Mouse (Mus musculus) testis, postnatal 14 days (tissue): Measurements from ENCODE around the gene Zfp619.
A peak's percentile ranks its signal among the peaks of the same experiment; 100 is the strongest.
"Not testable (repeated sequence)": the region's sequence is repeated elsewhere in the genome, so short reads cannot be mapped to it uniquely, and the experiment has no call there.

Experiments
- DNase-seq: peaks from one replicate; pipeline ENCODE4 v3.0.0; 2021; ENCODE audit warnings: low spot score

The Zfp619 gene

DNA sequence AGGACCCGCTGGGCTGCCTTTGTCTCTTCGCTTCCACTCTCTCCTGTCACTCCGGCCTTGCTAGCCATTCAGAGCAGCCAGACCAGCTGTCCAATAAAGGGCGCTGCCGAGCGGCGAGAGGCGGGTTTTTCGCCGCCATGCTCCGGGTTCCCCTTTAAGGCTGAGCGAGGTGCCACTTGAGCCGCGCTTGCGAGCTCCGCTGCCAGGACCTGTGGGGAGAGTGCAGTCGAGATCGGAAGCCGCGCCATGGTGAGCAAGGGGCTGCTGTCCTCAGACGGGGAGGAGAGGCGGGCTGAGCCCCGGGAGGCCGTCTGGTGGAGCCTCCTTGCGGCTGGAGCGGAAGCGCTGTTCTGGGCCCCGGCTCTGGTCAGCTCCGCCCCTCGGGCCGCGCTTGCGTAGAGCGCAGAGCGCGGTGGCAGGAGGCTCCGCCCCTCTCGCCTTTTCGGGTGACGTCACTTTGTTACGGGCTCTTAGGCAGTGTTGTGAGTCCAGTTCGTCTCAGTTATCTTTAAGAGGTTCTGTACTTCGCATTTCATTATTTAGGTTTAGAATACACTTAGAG lies at the start of gene Zfp619:
Zfp619 (plus strand) TSS at position 151 of the 562 bp plus-strand sequence.
- DNase-seq: peak; percentile 91

DNA sequence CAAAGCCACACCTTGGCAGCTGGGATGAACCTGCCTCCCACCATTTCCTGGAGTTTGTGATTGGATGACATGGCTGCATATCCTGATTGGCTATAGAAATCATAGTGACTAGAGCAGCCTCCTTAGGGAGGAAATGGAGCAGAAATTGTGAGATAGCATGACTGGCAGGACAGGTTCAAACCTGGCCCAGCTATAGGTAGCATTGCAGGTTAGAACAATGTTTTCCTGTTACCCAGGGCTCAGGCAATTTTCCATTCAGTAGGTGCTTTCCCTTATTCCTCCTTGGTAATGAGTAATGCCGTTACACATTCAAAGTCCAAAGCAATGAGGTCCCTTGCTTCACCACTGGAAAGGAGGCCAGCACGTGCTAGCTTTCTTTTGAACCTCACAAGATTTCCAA lies 38.6 kb upstream of the Zfp619 start:
- no peak for DNase-seq

- no peak for DNase-seq
Observed at GRCm38 (mm10) chr7:39484384-39484783, 33.2 kb upstream of the Zfp619 start.

GRCm38 (mm10) chr7:39487159-39487853 lies 30.3 kb upstream of the Zfp619 start:
- no peak for DNase-seq

- DNase-seq: no peak
Observed at GRCm38 (mm10) chr7:39487854-39488205, 29.7 kb upstream of the Zfp619 start.

- DNase-seq: no peak
Observed at GRCm38 (mm10) chr7:39494646-39495045, 22.9 kb upstream of the Zfp619 start.

- DNase-seq: no peak
Observed at GRCm38 (mm10) chr7:39504100-39504499, 13.5 kb upstream of the Zfp619 start.

DNA sequence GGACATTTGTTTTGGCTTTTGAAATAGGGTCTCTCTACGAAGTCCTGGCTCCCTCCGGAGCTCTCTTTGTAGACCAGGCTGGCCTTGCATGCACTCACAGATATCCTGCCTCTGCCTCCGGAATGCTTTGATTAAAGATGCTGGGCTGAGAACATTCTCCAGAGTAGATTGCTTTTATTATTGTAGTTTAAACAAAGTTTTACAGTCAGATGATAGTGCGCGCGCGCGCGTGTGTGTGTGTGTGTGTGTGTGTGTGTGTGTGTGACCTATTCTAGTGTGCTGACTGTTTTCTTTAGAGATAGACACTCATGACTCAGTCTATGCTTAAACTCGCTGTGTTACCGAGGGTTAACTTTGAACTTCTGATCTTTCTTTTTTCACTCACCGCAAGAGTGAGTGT lies 796 bp downstream of the Zfp619 start:
- no peak for DNase-seq

DNA sequence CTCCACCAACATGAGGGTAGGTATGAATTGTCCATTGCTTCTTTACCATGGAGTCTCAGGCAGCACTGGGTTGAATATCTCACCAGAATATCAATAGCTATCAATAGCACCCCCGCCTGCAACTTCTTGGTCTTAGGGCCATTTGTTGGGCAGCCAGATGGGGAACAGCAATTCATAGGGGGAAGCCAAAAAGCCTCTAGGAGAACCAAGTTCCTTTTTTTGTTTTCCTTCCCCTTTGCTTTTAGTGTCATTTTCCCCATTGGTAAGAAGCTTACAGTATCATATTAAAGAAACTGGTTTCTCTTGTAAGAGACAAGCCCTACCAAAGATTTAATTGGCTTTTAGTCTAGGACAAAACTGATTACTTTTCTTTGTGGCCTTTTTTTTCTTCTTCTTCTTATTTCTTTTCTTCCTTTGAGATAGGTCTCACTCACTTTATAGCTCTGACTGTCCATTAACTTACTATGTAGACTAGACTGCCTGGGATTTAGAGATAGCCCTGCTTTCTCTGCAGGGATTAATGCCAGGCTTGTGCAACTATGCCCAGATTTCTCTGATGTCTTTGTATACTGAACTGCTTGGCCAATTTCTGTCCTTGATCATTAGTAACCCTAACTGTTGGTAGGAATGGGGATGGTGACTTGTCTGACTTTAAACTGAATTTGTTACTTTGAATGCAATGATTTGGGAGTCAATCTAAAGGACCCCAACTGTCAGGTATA lies 6.3 kb downstream of the Zfp619 start:
- no peak for DNase-seq

GRCm38 (mm10) chr7:39543151-39543550 lies 25.6 kb downstream of the Zfp619 start:
- no peak for DNase-seq

DNA sequence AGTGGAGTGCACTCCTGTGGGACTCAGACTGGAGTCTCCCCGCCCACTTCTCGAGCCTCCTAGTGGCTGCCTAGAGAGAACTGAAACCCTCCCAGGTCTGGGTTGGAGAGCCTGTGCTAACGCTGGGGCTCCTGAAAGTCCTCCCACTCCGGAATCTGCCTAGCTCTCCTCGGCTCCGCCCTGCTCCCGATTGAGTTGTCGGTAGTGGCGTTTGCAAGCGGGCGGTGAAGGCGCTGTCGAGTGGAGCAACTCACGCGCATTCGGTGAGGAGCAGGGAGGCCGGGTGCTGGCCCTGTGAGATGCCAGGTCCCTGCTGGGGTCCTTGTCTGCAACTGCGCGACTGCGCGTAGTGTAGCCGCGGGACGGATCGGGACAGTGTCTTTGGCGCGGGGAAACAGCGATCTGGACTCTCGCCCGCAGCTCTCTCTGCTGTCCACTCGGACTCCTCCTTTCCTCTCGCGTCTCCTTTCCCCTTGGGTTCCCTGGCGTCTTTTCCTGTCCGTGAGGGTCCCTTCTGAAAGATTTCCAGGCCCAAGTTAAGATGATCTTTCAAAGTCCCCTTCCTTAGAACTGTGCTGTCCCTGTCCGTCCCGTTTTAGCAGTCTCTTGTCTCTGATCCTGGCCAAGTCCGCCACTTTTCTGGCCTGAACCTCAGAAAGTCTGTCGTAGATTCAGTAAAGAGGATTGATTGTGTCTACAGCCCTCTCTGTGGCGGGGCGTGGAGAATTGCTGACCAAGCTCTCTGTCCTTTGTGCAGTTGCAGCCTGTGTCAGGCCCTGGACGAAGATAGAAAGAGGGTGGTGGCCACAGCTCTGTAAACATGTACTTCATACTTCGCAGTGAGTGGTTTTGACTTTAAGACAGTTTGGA lies 26.9 kb downstream of the Zfp619 start:
- DNase-seq: peak; percentile 71

- DNase-seq: no peak
Observed at GRCm38 (mm10) chr7:39545134-39545533, 27.6 kb downstream of the Zfp619 start.

DNA sequence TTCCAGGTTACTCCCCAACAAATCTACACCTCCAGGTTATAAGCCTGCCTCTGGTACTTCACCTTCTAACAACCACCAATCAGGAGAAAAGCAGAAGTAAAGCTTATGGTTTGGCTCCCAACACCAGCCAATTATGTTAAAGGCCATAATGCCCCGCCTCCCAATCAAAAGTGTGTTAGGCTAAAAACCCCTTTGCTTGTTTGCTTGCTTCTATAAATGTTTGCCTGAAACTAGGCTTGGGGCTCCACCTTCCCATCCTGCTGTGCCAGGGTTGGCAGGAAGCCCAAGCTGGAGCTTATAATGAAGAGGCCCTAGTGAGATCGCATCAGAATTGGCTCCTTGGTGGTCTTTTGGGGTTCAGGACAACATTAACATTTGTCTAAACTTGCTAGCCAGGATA lies 31.8 kb downstream of the Zfp619 start:
- DNase-seq: no peak

GRCm38 (mm10) chr7:39551976-39552891 lies 34.7 kb downstream of the Zfp619 start:
- peak; percentile 93 for DNase-seq

DNA sequence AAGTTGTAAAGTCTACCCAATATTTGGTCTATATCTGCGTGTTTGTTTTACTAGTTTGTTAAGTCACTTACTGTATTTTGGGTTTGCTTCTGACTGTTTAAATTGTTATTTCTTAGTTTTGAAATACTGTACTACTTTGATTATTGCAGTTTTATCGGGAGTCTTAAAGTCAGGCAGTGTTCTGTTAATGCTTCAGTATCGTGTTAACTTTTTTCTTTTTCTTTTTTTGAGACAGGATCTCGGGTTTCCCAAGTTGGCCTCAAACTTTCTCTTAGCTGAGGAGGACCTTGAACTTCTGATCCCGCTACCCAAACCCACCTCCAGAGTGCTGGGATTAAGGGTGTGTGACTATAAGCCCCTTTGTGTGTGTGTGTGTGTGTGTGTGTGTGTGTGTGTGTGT lies 35.4 kb downstream of the Zfp619 start:
- DNase-seq: no peak

DNA sequence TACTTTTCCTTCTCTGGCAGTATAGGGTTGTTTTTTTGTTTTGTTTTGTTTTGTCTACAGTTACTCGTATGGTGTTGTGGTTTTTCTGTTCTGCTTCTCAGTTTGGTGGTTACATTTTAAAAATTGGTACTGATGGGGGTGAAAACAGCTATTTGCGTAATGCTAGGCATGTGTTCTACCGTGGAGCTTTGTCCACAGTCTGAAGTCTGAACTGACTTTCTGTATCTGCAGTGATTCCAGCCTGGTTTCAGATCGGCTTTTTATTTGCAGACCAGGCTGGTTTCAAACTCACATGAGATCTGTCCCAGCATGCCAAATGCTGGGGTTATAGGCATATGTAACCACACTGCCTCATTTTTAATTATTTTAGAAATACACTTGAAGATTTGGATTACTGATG lies 36.3 kb downstream of the Zfp619 start:
- DNase-seq: no peak

DNA sequence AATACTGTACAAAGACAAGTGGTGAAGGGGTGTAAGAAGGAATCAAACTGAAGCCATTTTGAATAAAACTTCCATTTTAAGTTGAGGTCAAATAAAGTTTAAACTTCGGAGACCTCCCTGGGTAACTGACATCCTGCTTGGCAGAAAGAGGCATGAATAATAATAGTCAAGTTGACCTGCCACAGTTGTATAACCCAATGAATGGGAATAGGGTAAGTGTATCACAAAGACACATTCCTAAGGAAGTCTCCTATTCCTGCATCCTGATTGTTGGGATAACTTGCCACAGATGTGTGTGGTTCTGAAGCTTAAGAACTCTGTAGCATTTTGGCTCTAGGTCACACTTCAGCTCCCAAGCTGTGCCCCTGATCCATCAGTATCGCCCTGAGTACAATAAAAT lies 62.5 kb downstream of the Zfp619 start:
- no peak for DNase-seq

DNA sequence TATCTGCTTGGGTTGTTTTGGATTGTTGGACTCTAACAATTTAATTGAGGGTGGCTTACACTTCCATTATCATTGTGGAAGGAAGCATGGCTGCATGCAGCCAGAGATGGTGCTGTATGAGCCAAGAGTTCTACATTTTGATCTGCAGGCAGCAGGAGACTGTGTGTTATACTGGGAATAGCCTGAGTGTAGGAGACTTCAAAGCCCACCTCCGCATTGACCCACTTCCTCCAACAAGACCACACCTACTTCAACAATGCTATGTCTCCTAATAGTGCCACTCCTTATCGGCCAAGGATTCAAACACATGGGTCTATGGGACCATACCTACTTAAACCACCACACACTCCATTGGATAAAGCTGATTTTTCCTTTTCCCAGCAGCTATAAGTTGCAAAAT lies 63.0 kb downstream of the Zfp619 start:
- DNase-seq: no peak

GRCm38 (mm10) chr7:39586834-39587233 lies 69.3 kb downstream of the Zfp619 start:
- not testable (repeated sequence) for DNase-seq

GRCm38 (mm10) chr7:39588037-39588436 lies 70.5 kb downstream of the Zfp619 start:
- DNase-seq: no peak

- peak; percentile 3 for DNase-seq
Observed at GRCm38 (mm10) chr7:39588471-39589041, 71.0 kb downstream of the Zfp619 start.
